Mouse (Mus musculus) heart, postnatal 0 days (tissue): ENCODE measurements at regions not wholly inside any gene's neighbourhood (a gene's known extent, or its start where the extent isn't known, plus 50 kb on each side); places are given as distances from the start of the nearest gene placed in this dataset.

ENCODE experiments used
- ATAC-seq: fragments of 200-750 bp; cut with Nextera tagmentation; 2 replicates; pipeline ENCODE4 v1.8.0; 2017; ENCODE audit warnings: low read depth, moderate number of reproducible peaks, moderate library complexity; ENCODE audit not compliant: insufficient read depth
- DNase-seq: peaks from one replicate; pipeline ENCODE4 v3.0.0-alpha.2; 2016; ENCODE audit warnings: low spot score
- H3K27ac ChIP-seq: fragments of 300-500 bp; sonication (generic); 2 replicates; pipeline ENCODE4 v1.5.1; 2014; ENCODE audit warnings: low read depth, mild to moderate bottlenecking
- H3K27me3 ChIP-seq: fragments of 300-500 bp; sonication (generic); 2 replicates; pipeline ENCODE4 v1.6.1; 2014; ENCODE audit warnings: low read length, mixed read lengths; ENCODE audit not compliant: control insufficient read depth, insufficient read depth
- H3K36me3 ChIP-seq: fragments of 300-500 bp; sonication (generic); replicated peaks from 2 replicates; pipeline ENCODE4 v1.6.1; 2014; ENCODE audit warnings: low read length, mixed read lengths; ENCODE audit not compliant: control insufficient read depth, insufficient read depth
- H3K4me1 ChIP-seq: fragments of 300-500 bp; sonication (generic); 2 replicates; pipeline ENCODE4 v1.6.1; 2014; ENCODE audit warnings: antibody characterized with exemption; ENCODE audit not compliant: control insufficient read depth, insufficient read depth
- H3K4me2 ChIP-seq: fragments of 300-500 bp; sonication (generic); 2 replicates; pipeline ENCODE4 v1.6.1; 2014; ENCODE audit warnings: low read depth, mild to moderate bottlenecking, low read length, moderate library complexity
- H3K4me3 ChIP-seq: fragments of 300-500 bp; sonication (generic); 2 replicates; pipeline ENCODE4 v1.5.1; 2014; ENCODE audit warnings: low read depth, low read length
- H3K9ac ChIP-seq: fragments of 300-500 bp; sonication (generic); replicated peaks from 2 replicates; pipeline ENCODE4 v1.6.1; 2014; ENCODE audit warnings: low read depth, low read length, mixed read lengths
- H3K9me3 ChIP-seq: fragments of 300-500 bp; sonication (generic); replicated peaks from 2 replicates; pipeline ENCODE4 v1.6.1; 2016; ENCODE audit warnings: low read length; ENCODE audit not compliant: control insufficient read depth
- CTCF ChIP-seq: IDR thresholded peaks from 2 replicates; pipeline ENCODE4 v1.5.1; 2016; ENCODE audit warnings: antibody characterized with exemption, control low read depth, low read depth
- EP300 ChIP-seq: IDR thresholded peaks from 2 replicates; pipeline ENCODE4 v1.6.1; 2016; ENCODE audit warnings: antibody characterized with exemption, low read depth
- WGBS: fragments of 180-500 bp; shearing (Covaris S2); extraction: QIAGEN DNeasy Blood & Tissue Kit; methylation state at CpG from one replicate; pipeline ENCODE4 v1.1.7; 2014; 5-methylcytosine and 5-hydroxymethylcytosine counted together

DNA sequence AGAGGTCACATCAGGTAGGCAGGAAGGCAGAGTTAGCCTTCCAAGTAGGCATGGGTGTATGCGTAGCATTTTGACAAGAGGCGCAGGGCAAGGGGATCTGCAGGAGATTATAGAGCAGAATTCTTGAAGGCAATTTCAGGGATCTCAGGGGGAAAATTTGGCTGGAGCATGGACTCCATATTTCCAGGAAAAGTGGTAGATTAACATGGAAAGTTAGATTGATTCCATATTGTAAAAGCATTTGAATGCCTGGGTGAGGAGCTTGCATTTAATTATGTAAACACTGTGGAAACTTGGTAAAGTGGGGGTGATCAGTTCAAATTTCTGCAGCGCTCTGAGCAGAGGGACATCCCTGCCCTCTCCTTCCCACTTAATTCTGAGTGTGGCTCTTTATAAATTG lies 146.7 kb downstream of the Pax3 start:
- DNase-seq (no peak), ATAC-seq (no peak)
- 80% methylated on average over 3 of the region's 3 CpGs for WGBS
- no peak overlapping the region for H3K4me2 ChIP-seq
- TF ChIP-seq CTCF, result no peak
- no peak for TF ChIP-seq EP300
- H3K9ac ChIP-seq, result no peak overlapping the region
- no peak overlapping the region for H3K27ac ChIP-seq
- no peaks in the 10 kb centered on the region for H3K4me1 ChIP-seq
- no peaks in the 10 kb centered on the region for H3K36me3 ChIP-seq
- H3K4me3 ChIP-seq, result no peak overlapping the region
- no peaks in the 10 kb centered on the region for H3K27me3 ChIP-seq
- H3K9me3 ChIP-seq, result no peaks in the 10 kb centered on the region

DNA sequence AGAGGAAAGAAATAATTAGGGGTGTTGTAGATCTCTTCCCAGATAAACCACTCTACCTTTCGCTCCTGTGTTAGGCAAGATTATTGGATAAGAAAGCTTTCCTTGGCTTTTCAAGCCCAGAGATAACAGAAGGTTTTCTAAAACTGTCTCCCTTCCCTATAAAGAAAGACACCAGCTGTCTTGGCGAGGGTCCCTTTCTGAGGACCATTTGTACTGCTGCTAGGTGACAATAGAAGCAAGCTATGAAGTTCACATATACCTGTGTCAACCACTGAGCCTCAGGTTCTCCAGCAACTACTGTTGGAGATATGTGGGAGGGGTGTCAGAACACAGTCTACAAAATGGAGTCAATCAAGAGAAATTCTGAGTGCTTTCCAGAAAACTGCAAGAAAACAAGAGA lies 164.6 kb downstream of the Pax3 start:
- WGBS, result 75% methylated on average over 2 of the region's 2 CpGs
- no peak for ATAC-seq
- TF ChIP-seq EP300 (no peak), CTCF (no peak)

DNA sequence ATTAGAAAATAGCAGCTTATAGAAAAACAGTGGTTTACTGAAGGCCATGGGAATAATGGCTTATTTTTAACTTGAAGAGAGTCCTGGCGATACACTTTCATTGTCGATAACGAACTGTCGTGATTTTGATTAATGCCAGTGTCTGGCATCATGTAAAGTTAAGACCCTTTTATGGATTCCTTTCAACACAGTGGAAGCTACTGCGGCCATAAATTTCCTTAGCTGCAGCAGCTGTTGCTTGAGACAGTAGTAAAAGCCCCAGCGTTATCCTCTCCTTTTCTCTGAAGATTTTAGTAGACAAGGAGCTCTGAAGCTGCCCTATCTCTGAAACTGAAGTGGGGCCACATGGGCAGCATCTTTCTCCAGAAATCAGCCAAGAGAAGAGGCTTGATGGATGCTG lies 175.2 kb downstream of the Pax3 start:
- WGBS, result 53% methylated on average over 6 of the region's 6 CpGs
- TF ChIP-seq CTCF (no peak), EP300 (no peak)
- no peak for ATAC-seq
- Histone ChIP-seq H3K27me3 (no peaks in the 10 kb centered on the region), H3K4me2 (no peak overlapping the region), H3K9me3 (no peaks in the 10 kb centered on the region), H3K4me3 (no peak overlapping the region), H3K27ac (no peak overlapping the region), H3K36me3 (no peaks in the 10 kb centered on the region), H3K9ac (no peak overlapping the region), H3K4me1 (peaks cover 5% of the 10 kb centered on the region; the same call in 1 of the 2 replicates)
- DNase-seq, result no peak

More for the DNA sequence above, 164.6 kb downstream of the Pax3 start:
- no peak overlapping the region for H3K9ac ChIP-seq
- H3K4me3 ChIP-seq, result no peak overlapping the region
- no peaks in the 10 kb centered on the region for H3K4me1 ChIP-seq
- no peaks in the 10 kb centered on the region for H3K36me3 ChIP-seq
- no peak for DNase-seq
- H3K4me2 ChIP-seq, result no peak overlapping the region
- H3K27me3 ChIP-seq, result no peaks in the 10 kb centered on the region
- H3K9me3 ChIP-seq, result no peaks in the 10 kb centered on the region
- H3K27ac ChIP-seq, result no peak overlapping the region

DNA sequence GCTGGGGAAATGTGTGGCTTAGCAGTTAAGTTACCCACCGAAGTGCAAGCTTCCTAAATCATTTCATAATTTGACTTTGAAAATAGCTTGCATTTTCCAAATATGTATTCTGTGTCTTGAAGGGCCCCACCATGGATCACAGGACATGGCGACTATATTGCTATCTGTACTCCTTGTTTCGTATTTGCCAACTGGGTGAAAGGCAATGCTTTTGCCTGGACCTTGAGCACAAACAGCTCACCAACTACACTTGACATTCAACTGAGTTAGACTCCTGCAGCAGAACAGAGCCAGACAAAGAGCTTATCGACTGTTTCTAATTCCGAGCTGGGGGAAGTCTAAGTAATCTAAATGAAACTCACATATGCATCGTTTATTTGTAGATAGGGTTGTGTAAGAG lies 175.9 kb downstream of the Pax3 start:
- DNase-seq (peak; percentile 50), ATAC-seq (peak; percentile 83)
- H3K4me1 ChIP-seq, result peaks cover 5% of the 10 kb centered on the region; the same call in 1 of the 2 replicates
- H3K9me3 ChIP-seq, result no peaks in the 10 kb centered on the region
- no peaks in the 10 kb centered on the region for H3K36me3 ChIP-seq
- no peak overlapping the region for H3K4me2 ChIP-seq
- peak; percentile 55; the same call in 1 of the 2 replicates for TF ChIP-seq EP300
- no peak for TF ChIP-seq CTCF
- peak overlapping the region; percentile 57 for H3K27ac ChIP-seq
- H3K27me3 ChIP-seq, result no peaks in the 10 kb centered on the region
- no peak overlapping the region for H3K4me3 ChIP-seq
- WGBS, result 47% methylated on average over 6 of the region's 6 CpGs
- no peak overlapping the region for H3K9ac ChIP-seq

DNA sequence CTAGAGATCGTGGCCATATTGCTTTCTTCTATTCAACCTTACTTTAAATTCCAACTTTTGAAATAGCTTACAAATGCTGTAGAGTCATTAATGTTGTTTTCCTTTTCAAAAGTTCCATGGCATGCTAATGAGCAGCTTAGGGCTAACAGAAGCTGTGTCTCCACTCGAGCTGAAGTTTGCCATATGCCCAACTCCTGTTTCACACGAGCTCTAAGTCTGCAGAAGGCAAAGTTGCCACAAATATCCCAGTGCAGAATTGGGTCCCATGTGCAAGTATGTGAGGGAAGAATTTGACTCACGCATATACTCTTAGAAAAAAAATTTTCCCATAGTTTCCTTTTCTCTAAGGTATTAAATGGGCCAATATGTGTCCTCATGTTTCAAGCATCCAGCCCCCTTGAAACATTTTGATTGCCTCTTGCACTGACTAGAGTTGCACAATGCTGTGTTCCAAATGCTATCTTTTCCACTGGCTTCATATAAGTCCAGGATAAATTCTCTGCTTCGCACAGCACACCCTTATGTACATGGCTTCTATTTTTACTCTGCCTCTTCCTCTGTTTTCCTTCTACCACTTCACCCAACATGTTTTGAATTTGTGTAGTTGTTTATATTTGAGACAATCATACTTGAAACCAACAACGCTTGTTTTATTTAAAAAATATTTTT lies 178.9 kb downstream of the Pax3 start:
- Histone ChIP-seq H3K4me3 (no peak overlapping the region), H3K9ac (no peak overlapping the region), H3K27me3 (no peaks in the 10 kb centered on the region), H3K4me2 (no peak overlapping the region), H3K9me3 (no peaks in the 10 kb centered on the region), H3K36me3 (no peaks in the 10 kb centered on the region), H3K4me1 (peaks cover 5% of the 10 kb centered on the region; the same call in 1 of the 2 replicates), H3K27ac (no peak overlapping the region)
- TF ChIP-seq EP300 (no peak), CTCF (no peak)
- WGBS, result 70% methylated on average over 6 of the region's 6 CpGs
- DNase-seq (peak; percentile 18), ATAC-seq (0 out of 2 replicates have a peak, but pooled peaks have one; percentile 33)
